13 mouse cellular contexts compared by ENCODE assay signal in the genomic region with DNA sequence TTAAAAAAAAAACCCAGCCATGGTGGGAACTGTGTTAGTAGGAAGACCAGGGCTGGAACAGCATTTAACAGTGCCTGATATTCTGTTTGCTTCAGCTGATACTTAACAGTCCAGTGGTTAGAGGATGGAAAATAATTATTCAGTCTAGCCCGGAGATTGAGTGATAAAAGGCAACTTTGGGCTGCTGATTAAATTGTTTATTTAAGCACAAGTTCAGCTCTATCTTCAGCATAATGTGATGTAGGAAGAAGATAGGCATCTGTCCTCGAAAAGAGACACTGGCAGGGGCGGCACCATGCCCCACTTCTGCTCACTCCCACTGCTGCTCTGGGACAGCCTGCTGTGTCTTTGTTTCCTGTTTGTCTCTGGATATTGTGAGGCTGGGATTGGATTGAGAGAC.
"Had no signal": no experiment of that assay in that cellular context is flagged by ENCODE, and none has a peak within 500 bp of the region (broad histone marks: within the 10 kb centered on the region; RNA-seq: fewer than 3 reads in every experiment).

No protein-coding gene starts in this region.

- H3K4me1 ChIP-seq: limb, embryonic 13.5 days; midbrain, embryonic 15.5 days; stomach, embryonic 15.5 days had no signal

- ATAC-seq: midbrain, embryonic 15.5 days had no signal

- H3K9ac ChIP-seq: limb, embryonic 13.5 days; liver, embryonic 14.5 days; midbrain, embryonic 15.5 days; stomach, embryonic 15.5 days had no signal

- H3K27me3 ChIP-seq: midbrain, embryonic 15.5 days; stomach, embryonic 15.5 days had no signal

- H3K4me2 ChIP-seq: limb, embryonic 13.5 days; midbrain, embryonic 11.5 days; midbrain, embryonic 15.5 days; stomach, embryonic 15.5 days had no signal

- H3K9me3 ChIP-seq: limb, embryonic 13.5 days; midbrain, embryonic 15.5 days; stomach, embryonic 15.5 days had no signal

- H3K36me3 ChIP-seq: limb, embryonic 13.5 days; midbrain, embryonic 15.5 days; stomach, embryonic 15.5 days had no signal

- DNase-seq: kidney, adult 11 months; kidney, postnatal 10 days; kidney, postnatal 4 days; left cerebral cortex, postnatal 4 days; right cerebral cortex, postnatal 4 days; thymus, adult 2 months; thymus, postnatal 25 days had no signal

- H3K4me3 ChIP-seq: layer of hippocampus, adult 2 months; limb, embryonic 13.5 days; midbrain, embryonic 15.5 days; stomach, embryonic 15.5 days had no signal

- H3K27ac ChIP-seq: layer of hippocampus, adult 2 months; limb, embryonic 13.5 days; liver, embryonic 14.5 days; midbrain, embryonic 15.5 days; stomach, embryonic 15.5 days had no signal
